Mouse (Mus musculus) T-helper 2 cell (primary cell): Measurements from ENCODE around the gene Acvr1.

Source experiments
- in situ Hi-C: fragments of 300-600 bp; cut with MboI, MseI; formaldehyde crosslinking; loops from one replicate; pipeline ENCODE4 v1.15.1; 2025; ENCODE audit warnings: high pct_unique_total_duplicates

The Acvr1 gene

DNA sequence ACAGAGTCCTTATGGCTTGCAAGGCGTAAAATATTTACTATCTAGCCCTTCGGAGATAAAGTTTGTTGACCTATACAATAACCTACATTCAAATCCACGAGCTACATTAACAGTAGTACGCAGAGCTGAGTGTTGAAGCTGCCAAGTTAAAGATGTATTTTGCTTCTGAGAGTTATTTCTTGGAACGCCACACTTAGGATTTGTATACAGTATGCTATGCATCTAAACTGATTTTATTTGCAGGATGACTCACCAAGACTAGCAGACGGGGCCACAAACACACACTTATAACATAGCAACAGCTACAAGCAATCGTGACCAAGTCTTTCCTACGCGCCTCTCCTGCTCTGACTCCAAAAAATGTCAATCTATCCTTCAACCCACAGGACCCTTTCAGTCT is 46.2 kb downstream of the Acvr1 start:
- in situ Hi-C loops = no loop called here

DNA sequence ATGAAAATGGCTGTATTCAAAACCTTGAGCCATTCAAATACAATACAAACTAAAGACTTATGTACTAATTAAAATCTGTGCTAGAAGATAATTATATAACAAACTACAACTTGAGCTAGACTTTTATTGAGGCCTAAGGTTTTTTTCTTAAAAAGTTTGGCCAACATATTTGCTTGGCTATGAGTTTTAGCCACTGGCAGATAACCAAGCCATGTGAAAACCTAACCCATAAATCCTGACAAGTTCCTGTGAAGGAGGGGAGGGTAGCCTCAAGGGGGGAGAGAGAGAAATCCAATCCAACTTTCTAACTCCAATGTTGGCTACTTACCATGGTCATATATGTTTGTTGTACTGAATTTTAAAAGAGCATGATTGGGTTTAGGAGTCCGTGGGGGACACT is 48.4 kb downstream of the Acvr1 start:
- in situ Hi-C loops = no loop called here

DNA sequence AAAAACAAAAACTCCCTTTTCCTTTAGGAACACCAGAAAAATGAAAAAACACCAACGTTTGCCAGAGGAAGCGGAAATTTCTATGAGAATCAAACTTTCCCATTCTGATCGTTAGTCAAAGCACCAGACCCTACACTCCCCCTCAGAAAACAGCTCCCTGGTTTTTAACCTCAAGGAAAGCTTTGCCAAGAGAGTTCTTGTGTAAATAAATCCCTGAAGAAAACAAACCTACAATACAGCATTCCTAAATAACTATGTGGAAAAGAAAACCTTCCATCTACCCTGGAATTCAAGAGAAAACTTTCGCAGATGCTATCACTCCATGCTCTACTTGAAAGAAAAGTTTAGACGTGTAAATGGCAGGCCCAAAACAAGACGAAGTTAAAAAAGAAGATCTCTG is 50.0 kb downstream of the Acvr1 start:
- in situ Hi-C loops = no loop called here

DNA sequence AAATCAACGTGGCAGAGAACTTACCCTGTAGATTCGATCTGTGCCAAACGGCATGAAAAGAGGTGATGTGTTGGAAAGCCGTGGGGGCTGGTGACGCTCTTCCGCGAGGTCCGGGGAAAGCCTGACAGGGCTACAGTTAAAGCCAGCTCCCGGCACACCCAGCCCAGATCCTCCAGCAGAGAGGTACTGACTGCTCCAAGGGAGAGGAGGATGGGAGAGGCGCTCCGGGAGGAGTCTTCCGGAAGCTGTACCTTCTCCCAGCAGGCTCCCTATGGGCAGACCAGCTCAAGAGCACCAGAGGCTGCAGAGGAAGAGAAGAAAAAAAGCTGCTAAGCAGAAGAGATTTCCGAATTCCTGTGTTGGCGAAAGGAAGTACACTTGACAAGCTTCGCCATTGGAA is 51.0 kb downstream of the Acvr1 start:
- in situ Hi-C loops = no loop called here

DNA sequence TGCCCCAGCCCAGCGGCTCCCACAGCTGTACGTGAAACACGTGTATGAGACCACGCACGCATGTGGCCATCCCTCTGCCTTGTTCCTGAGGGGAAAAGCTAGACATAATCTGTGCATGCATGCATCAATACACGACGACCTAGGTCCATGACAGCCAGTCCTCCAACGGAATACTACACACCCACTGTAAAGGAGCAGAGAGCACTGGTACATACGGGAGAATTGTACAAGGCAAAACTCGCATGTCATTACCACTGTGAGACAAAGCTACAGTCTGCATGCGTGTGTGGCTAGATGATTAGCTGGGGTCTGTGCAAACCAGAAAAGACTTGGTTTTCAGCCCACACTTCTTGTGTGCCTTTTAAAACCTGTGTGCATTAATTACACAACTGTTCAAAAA is 52.5 kb downstream of the Acvr1 start:
- in situ Hi-C loops = no loop called here

DNA sequence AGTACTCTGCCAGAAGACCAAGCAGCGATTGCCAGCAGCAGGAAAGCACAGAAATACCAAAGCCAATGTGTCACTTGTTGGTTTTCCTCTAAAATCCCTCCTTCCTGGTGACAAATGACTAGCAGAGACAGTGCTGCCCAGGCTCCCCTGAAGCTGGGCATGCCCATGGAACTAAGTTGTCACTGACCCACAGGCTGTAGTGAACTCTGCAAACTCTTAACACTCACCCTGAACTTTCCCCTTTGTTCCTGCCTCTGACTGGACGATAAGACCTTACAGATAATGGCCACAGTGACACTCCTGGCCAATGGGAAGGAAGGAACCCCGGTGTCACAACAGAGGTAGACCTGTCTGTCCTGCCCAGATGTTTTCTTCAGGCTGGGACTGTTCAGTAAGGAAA is 53.7 kb downstream of the Acvr1 start:
- in situ Hi-C loops = no loop called here

DNA sequence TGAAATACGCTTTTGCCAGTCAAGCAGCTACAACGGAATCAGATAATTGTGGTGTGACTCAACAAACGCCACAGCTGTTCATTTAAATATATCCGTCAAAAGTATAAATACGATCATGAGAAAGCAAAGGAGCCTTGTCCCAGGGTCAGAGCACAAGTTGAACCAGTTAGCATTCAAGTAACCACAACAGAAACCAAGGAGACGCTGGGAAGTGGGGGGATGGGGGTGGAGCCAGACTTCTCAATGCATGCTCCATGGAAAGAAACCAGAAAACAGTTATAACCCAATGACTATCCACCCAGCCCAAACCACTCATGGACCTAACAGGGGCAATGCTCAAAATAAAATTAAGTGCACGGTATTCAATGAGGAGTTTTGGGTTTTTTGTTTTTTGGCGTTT is 56.8 kb downstream of the Acvr1 start:
- in situ Hi-C loops = no loop called here

DNA sequence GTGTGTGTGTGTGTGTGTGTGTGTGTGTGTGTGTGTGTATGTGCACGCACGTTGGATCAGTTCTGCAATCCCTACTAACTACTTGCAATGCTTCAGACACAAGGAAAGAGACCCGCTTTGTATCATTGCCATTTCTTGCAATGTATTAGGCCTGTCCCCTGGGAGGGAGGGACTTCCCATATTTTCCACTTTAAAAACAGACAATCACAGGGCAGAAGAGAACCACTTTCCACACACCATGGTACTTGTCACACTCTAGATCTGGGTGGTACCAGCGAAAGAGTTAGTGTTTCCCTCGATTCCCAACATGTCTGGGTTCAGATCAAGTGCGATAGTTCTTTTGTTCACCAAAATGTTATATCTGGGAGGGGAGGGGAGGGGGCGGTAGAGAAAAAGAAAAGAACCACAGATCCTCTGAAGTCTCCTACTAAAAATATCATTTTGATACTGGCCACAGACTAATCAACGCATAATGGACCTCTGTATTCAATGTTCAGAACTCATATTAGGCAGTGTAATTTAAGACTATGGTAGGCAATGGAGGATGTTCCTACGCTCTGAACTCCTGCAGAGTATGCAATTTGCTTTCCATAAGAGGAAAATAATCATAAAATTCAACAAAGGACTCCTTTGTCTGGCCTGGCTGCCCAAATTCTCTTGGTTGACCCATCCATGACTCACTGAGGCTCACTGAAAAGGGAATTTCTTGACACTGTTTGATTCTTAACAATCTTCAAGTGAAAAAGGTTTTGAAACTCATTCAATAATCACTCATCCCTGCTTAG is 61.5 kb downstream of the Acvr1 start:
- in situ Hi-C loops = no loop called here

DNA sequence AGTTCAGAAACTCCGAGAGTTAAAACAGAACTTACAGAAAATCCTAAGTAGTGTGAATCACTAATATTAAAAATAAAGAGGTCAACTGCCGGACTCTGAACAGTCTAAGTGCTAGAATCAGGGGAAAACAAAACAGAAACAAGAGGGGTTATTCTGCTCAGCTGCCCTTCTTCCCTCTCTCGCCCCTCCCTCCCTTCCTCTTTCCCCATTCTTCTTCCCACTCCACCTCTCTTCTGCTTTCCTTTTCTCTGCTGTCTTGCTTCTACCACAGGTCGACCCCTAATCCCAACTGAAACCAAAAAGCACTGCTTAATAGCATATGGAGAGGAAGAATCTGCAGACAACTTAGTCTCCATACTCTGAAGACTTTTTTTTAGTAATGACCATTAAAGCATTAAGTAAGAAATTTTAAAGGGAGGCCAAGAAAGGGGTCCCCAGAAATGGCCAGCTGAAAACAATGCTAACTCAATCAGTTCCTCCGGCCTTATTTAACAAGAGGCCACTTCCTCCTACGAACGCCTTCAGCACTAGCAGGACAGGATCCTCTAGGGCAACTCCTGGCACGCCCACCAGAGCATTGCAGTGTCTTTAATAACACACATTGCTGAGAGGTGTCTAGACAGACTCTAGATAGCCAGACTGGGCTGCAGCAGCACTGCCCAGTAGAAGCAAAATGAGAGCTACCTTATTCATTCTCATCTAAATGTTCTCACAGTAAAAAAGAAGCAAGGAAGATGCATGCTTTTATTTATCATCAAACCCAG is 70.1 kb downstream of the Acvr1 start:
- in situ Hi-C loops = no loop called here

DNA sequence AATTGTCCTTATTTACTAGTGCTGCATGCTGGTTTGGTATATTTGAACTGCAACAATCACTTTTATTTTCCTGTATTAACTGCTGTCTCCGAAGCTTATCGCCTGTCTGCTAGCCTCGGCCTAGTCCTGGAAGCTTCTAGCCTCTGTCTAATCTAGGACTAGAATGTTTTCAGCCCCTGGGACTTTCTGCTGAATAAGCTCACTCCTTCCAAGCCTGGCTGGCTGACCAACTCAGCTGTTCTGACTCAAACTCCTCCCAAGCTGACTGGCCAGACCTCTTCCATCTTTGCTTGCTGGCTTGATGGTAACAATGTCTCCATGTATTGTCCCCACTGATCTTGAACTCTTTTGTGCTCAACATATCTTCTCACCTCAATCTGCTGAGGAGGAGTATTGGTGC is 71.7 kb downstream of the Acvr1 start:
- in situ Hi-C loops = no loop called here

DNA sequence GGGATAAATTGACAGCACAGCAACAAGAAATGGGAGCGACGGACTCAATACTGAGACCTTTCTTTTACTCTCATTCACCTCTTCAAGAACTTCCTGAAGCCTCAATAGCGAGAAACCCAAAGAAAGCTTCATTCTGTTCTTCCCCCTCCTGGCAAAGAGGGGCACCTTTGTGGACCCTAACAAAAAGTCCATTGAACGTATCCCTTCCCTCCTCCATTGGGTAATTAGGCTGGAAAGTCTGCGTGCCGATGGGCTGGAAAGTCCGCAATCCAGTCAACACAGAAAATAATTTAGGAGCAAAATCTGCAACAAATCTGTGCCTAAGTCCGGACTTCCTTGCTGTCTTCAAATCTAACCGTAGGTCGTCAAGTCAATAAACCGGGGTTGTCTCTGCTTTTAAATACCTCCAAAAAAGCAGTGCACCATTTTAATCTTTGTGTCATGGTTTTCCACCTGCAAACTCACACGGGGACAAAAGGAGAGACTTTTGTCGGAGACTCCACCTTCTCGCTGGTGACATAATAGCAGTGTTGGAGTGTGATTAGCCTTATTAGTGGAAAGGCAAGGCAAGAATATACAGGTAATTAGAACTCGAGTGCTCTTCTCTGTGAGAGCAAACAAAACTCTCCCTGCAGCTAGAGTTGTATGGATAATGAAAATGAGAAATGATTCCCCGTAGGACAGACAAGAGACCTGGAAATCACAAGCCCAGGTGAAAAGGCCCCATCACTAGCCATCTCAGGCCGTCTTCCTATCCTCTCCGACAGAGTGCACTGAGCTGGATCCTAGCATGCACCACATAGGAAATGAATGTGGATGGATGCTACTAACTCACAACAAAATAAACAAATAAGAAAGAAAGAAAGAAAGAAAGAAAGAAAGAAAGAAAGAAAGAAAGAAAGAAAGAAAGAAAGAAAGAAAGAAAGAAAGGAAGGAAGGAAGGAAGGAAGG is 73.0 kb downstream of the Acvr1 start:
- in situ Hi-C loops = no loop called here

DNA sequence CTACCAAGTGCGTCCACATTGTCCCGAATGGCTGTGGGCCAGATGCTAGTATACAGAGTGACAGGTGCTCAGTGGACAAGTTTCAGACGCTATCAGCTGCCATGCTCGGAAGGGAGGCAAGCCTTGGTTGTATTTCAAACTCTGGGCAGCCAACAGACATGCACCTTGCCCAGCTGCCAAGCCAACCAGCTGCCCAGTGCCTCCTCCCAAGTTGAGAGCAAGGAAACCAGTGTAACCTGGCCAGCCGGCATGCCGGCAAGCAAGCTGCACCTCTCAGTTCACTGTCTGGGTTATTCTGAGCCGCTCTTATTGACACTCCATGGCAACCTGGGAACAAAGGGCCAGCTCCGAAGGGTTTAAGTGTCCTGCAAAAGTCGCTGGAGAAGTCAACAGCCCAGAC is 77.7 kb downstream of the Acvr1 start:
- in situ Hi-C loops = no loop called here

DNA sequence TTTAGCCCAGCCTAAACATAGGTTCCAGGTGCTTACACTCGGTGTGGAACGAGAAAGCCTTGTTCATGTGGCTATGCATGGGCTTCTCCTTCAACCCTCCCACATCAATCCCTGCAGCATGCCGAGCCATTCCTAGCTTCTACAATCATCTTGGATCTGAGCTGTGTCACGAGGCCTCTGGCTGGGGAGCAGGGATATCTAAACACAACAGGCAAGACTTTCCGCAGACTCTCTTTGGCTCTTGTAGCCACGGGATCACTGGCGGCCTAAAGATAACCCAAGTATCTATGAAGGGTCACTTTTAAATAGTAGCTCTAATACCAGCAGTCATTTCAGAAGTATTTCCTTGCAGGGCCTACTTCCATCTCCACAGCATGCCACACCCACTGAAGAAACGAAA is 78.6 kb downstream of the Acvr1 start:
- in situ Hi-C loops = no loop called here

DNA sequence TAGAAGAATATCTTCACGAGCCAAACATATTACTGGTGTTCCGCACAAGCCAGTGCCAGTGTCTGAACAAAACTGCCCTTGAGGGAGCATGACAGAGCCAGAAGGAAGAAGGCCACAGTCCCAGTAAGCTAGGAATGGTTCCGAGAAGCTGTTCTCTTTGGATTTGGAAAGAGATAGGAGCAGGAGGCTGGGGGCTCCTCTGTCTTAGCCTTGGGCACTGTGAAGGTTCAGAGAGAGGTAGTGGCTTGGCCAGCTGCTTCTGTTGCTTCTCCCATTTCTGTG is 79.7 kb downstream of the Acvr1 start:
- in situ Hi-C loops = no loop called here

DNA sequence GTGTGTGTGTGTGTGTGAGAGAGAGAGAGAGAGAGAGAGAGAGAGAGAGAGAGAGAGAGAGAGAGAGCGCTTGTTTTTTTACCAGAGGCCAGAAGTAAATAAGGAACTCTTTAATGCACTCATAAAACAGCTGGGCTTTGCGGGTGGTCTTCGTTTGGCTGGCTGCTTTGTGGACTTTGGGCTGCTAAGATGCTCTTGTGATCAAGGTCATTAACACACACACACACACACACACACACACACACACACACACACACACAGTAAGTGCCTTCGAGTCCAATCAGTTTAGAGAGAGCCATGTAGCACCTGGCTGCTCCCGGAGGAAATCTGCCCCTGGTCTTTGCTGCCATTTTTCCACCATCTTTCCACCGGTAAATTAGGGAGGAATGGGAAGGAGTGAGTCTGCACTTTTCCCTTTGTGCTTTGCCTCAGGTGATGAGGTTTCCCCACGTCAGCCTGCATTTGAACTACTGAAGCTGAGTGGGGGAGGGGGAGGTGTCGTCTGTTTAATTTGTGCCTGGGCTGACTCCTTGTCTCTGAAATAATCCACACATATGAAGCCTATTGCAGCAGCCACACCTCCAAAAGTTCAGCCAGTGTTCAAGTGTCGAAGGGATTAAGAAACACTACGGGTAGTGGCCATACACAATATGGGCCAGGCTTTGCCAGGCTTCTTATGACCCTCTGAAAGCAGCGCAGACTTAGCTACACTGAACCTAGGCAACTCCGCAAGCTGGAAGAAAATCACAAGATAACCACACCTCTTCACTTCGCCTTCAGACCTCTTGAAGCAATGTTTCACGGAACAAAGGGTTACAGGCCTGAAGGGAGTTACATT is 80.3 kb downstream of the Acvr1 start:
- in situ Hi-C loops = no loop called here

DNA sequence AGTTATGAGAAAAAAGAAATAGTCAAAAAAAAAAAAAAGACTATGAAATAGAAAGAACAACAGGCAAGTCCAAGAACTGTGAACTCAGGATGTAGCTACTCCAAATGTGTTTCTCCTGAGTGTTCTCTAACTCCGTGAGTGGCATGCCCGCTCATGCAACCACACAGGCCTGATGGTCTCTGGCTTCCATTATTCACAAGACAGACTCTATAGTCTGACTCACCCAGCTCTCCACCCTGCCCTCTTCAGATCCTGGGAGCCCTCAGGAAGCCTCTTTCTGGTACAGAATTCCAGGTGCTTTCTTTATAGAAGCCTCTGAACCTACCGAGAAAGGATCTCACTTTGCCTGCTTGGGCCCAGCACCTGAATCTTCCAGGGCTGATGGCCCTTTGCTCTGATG is 81.3 kb downstream of the Acvr1 start:
- in situ Hi-C loops = no loop called here

DNA sequence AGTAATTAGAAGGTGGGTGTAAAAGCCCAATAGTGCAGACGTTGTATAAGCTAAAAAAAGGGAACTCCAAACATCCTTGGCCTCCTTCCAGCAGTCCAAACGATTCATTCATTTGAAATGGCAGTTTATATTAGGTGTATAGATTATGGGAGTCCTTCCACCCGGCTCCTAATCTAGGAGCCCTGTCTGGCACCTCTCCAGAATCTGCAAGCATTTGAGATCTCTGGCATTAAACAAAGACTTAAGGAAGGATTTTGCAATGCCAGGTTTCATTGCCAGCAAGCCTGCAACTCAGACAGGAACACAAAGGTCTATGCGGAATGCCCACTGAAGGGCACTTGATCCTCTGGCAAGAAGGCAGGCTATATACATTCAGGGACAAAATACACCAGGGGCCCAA is 81.8 kb downstream of the Acvr1 start:
- in situ Hi-C loops = no loop called here

DNA sequence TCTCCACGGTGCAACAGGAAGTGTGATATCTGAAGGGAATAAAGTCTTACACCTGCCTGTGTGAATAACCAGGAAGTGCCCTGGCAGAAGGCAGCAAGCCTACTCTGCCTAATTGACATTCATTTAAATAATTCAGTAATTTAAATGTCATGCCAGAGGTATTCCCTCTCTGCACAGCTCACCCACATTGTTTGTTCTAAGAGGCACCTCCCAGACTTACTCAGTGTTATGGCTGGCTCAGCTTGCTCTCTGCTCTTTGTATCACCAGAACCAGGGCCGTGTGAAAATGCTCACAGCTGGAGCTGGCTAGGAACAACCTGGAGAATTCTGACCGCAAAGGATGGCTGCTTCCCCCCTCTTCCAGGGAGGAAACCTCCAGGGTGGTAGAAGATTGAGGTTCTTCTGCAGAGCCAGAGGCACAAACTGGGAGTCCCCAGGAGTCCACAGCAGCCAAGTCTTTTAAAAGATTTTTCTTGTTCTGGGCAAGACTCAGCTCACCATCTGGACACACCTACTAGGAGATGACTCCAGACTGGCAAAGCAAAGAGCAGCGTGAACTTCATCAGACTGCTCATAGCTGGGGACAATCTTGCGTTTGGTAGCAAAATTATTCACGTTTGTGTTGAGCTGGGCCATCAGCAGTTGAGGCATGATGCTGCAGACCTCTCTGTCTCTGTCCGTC is 82.5 kb downstream of the Acvr1 start:
- in situ Hi-C loops = no loop called here

DNA sequence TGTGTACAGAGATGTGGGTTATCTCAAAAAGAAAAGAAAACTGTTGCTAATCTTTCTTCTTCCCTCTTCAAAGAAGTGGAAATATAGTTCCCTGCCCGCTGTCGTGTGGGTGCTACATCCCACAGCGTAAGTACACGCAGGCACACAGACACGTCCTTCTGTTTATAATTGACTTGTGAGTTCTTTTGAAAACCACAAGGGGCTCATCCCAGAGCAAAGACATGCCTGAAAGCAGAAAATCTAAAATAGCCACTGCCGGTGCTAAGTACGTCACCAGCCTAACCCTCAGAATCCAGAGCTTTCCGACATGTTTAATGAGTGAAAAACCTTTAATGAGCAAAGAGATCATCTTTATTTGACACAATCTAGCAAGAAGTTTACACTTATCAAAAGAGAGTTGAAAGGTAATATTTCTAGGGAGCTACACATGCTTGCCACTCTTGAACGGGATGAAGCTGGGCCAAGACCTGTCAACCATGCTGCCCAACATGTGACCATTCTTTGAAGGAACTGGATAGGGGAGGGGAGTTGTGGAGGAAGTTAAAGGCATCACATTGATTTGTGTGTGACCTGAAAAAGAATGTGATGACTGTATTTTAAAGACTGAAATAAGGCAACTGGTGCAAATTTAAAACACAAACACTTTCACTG is 85.4 kb downstream of the Acvr1 start:
- in situ Hi-C loops = no loop called here

DNA sequence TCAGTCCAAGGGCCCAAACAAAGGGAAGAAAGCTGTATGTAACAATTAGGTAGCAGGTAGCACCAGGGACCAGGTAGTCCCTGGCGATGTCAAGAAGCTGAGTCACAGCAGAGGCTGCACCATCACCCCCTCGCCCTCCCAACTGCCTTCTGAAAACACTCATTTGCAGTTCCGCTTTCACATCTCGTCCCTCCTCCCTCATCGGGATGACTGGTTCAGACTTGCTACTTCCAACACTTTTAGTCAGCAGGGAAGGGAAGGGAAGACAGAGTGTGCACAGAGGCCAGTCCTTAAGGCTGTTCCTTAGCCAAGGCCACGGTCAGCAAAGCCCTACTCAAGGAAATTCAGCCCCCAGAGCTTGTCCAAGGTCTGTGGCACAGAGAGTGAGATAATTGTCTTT is 86.2 kb downstream of the Acvr1 start:
- in situ Hi-C loops = no loop called here
